Mouse (Mus musculus): ENCODE data around the gene Srm.
A peak's percentile ranks its signal among the peaks of the same experiment; 100 is the strongest.

Gene Srm

DNA sequence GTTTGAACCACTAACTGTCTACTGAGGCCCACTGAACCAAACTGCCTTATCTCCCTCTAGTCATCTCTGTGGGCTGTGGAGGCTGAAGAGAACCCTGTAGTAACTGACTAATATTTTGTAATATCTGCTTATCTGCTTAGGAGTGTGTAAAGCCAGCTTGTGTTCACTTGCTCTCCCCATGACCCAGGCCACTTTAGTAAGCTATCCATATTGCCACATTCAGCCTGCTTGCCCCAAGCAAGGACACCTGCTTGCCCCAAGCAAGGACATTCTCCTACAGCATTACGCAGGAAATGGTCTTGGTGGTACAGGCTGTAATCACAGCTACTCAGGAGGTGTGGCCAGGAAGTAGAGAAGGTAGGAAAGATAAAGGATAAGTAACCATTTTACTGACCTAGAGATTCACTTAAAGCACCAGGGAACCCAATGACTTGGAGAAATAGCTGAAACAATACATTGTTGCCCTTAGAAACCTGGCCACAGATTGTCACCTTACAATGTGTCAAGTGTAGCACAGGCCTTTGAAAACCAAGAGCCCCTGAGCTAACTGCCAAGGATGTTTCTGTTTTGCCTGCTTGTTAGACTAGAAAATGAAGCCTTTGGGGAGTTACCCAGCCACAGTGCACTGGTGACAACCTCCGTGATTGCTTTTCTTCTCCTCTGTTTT is 42.2 kb downstream of the Srm start:
- DNase-seq (ENCODE audit: low spot score in 2 of 2), result peak; percentile 23 to 57

DNA sequence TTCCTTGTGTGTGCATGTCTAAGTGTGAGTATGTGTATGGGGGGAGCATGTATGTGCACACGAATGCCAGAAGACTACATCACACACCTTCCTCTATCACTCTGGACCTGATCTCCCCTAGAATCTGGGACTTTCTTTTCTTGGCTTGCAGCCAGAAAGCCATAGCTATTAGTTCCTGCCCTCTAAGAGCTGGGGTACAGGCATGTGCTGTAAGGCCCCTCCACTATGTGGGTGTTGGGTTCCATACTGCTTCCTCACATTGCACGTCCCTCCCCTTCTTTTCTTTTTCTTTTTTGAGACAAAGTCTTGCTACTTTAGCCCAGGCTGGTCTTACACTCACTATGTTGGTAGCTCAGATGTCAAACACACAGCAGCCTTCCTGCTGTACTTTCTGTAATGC is 44.0 kb downstream of the Srm start:
- no peak for DNase-seq (ENCODE audit: low spot score in 2 of 2)

DNA sequence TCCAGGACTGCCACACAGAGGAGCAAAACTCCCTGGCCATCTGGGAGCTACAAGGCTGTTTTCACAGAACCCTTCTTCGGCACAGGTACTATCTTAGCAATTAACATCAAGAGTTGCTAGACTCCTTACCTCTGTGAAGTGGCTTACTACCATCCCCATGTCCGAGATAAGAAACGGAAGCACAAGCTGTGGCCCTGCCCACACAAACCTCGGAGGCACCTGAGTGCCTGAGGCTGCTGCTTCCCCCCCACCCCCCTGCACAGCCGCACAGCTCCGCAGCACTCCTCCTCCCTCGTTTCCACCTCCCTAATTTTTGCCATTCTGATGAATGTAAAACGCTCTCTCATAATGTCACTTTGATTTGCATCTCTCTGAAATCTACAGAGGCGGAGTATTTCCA is 47.0 kb downstream of the Srm start:
- DNase-seq (ENCODE audit: low spot score in 2 of 2), result no peak

DNA sequence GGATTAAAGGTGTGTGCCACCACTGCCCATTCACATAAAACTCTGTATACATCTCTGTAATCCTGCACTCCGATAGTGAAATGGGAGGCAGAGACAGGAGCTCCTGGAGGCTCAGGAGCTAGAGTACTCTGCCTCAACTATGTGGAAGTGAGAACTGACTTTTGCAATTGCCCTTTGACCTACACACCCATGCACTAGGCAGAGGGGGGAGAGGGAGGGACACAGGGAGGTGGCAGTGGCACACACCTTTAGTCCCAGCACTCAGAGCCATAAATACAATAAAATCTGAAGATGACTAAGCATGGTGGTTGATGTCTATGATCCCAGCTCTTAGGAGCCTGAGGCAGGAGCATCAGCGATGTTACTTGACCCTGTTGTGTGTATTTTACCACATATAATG is 48.2 kb downstream of the Srm start:
- no peak for DNase-seq (ENCODE audit: low spot score in 2 of 2)

DNA sequence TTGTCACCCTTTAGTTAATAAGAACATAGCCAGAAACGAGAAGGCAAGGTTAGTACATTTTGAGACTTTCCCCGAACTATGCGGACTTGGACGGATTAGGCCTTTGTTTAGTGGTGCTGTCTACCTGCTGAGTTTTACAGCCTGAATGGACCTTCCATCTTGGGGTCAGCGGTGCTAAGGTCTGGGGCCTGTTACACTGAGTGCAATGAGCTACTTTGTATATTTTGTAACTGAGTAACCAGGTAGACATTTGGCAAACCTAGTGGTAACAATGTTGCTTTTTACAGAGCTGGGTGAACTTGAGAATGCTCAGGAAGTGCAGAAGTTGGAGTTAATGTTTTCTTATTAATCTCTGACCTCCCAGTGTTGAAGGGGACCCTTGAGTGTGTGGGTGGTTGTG is 49.8 kb downstream of the Srm start:
- no peak for DNase-seq (ENCODE audit: low spot score in 2 of 2)

DNA sequence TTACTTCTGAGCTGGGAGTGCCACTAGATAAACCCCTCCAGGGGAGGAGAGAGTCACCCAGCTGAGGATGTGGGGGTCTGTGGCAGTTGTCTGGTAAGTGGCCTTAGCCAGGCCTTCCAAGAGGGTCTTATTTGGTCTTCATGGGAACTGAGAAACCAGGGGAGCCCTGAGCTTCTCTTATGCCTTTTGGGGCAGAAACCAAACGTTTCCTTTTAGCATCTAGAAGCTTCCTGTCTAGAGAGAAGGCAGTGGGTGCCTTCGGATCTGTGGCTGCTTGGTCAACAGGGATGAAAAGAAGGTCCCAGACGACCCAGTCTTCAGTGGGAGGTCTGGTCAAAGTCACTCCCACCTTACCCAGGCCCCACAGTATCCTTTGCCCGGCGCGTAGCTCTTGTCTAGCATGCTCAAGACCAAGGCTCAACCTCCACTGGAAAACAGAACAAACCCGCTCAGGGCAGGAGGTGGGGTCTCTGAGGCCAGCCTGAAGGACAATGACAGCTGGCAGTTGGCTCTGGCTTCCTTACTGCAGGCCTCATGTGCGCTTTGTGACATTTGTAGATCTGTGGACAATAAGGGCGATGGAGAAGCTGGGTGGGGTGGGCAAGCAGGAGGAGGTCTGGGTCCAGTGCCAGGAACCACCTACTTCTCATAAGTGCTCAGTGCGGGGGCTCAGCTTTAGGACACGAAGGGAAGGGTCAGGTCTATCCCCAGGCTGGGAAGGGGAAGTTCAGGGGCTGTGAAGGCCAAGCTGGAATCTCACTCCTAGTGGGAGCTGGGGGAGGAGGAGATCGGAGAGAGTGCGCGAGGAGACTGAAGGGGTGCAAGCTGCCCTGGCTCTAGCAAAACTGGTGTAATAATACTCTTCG is 52.2 kb downstream of the Srm start, which contains the start of gene Gm572:
Gene Gm572, plus strand, starts transcription at position 27 of the 866 bp plus-strand sequence.
- DNase-seq (ENCODE audit: low spot score in 2 of 2), result no peak

DNA sequence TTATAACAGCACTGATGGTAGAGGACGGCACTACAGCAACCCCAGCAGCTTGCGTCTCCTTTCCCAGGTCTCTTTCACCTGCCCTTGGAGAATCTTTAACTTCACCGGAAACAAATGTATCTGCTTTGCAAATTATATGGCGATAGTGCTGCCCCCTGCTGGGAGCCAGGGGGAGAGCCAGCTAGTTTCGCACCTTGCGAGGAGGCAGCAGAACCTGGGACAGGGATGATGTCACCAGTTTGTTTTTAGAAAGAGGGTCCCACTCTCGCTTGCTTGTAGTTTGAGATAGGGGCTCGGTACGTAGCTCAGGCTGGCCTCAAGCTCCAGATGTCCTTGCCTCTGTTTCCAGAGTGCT is 52.8 kb downstream of the Srm start:
- DNase-seq (ENCODE audit: low spot score in 2 of 2), result peak; percentile 54 to 71
